Mouse (Mus musculus) embryonic facial prominence, embryonic 12.5 days (tissue): ENCODE data around the gene Ssc4d. TPM values are rescaled to one million over a fixed set of nuclear protein-coding genes. Genes with fewer than 3 reads are reported as not detected.

Source experiments
- ATAC-seq: fragments of 200-750 bp; cut with Nextera tagmentation; 2 replicates; pipeline ENCODE4 v1.8.0; 2017; ENCODE audit not compliant: insufficient number of reproducible peaks, insufficient read depth, low FRiP score, low TSS enrichment
- H3K27ac ChIP-seq: fragments of 300-500 bp; sonication (generic); 2 replicates; pipeline ENCODE4 v1.5.1; 2016; ENCODE audit warnings: mild to moderate bottlenecking
- H3K27me3 ChIP-seq: fragments of 300-500 bp; sonication (generic); 2 replicates; pipeline ENCODE4 v1.6.1; 2016; ENCODE audit warnings: mild to moderate bottlenecking, moderate library complexity
- H3K36me3 ChIP-seq: fragments of 300-500 bp; sonication (generic); 2 replicates; pipeline ENCODE4 v1.6.1; 2016; ENCODE audit warnings: mild to moderate bottlenecking
- H3K4me1 ChIP-seq: fragments of 300-500 bp; sonication (generic); 2 replicates; pipeline ENCODE4 v1.6.1; 2016
- H3K4me2 ChIP-seq: fragments of 300-500 bp; sonication (generic); replicated peaks from 2 replicates; pipeline ENCODE4 v1.6.1; 2016; ENCODE audit warnings: mild to moderate bottlenecking, moderate library complexity
- H3K4me3 ChIP-seq: fragments of 300-500 bp; sonication (generic); 2 replicates; pipeline ENCODE4 v1.5.1; 2016; ENCODE audit warnings: mild to moderate bottlenecking
- H3K9ac ChIP-seq: fragments of 300-500 bp; sonication (generic); 2 replicates; pipeline ENCODE4 v1.6.1; 2016; ENCODE audit warnings: mild to moderate bottlenecking, moderate library complexity
- H3K9me3 ChIP-seq: fragments of 300-500 bp; sonication (generic); 2 replicates; pipeline ENCODE4 v1.6.1; 2016; ENCODE audit warnings: mild to moderate bottlenecking, moderate library complexity
- WGBS: fragments of 180-500 bp; shearing (Covaris S2); methylation state at CpG from one replicate; pipeline ENCODE4 v1.1.7; 2016; 5-methylcytosine and 5-hydroxymethylcytosine counted together
- polyA plus RNA-seq: library from polyadenylated mRNA; unstranded; fragments of >200 nt; fragmentation: Nextera tagmentation; extraction: Ambion mirVana; gene quantifications from 2 replicates; pipeline ENCODE4 v1.2.1, GENCODE M21; 2016

Ssc4d gene
- polyA plus RNA-seq, 1 experiment from 2014 or later = 4.7 TPM

DNA sequence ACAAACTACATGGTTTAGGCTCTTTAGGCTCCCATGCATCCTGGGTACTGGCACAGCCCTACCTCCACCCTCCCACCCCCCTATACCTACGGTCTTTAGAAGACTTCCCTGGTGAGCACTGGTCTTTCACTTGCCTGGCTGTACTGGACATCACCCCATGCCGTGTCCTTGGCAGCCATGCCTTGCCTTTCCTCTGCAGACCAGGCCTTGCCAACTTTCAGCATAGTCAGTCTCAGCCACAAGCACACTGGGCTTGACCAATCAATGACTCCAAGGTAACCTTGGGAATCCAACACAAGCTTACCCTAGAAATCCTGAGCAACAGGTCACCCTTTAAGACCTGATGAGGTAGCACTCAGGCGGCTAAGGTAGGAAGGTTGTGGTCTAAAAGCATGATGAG, 57.7 kb downstream of the Ssc4d start:
- Histone ChIP-seq H3K27me3 (no peaks in the 10 kb centered on the region), H3K9me3 (no peaks in the 10 kb centered on the region), H3K4me2 (no peak overlapping the region), H3K4me1 (no peaks in the 10 kb centered on the region; the same call in 1 of the 2 replicates), H3K36me3 (peaks cover 77% of the 10 kb centered on the region), H3K4me3 (no peak overlapping the region), H3K27ac (no peak overlapping the region), H3K9ac (no peak overlapping the region)
- 95% methylated on average over 3 of the region's 3 CpGs for WGBS
- ATAC-seq = no peak

GRCm38 (mm10) chr5:135916051-135916565, 58.2 kb downstream of the Ssc4d start:
- Histone ChIP-seq H3K9ac (no peak overlapping the region), H3K27ac (no peak overlapping the region), H3K9me3 (no peaks in the 10 kb centered on the region), H3K36me3 (peaks cover 77% of the 10 kb centered on the region), H3K4me3 (no peak overlapping the region), H3K4me1 (no peaks in the 10 kb centered on the region; the same call in 1 of the 2 replicates), H3K27me3 (no peaks in the 10 kb centered on the region), H3K4me2 (no peak overlapping the region)
- WGBS = 88% methylated on average over 6 of the region's 6 CpGs
- no peak for ATAC-seq

GRCm38 (mm10) chr5:135914156-135914555, 60.2 kb downstream of the Ssc4d start:
- WGBS = 91% methylated on average over 6 of the region's 6 CpGs
- H3K4me3 ChIP-seq = no peak overlapping the region
- peaks cover 1% of the 10 kb centered on the region; the same call in 1 of the 2 replicates for H3K4me1 ChIP-seq
- no peak overlapping the region for H3K4me2 ChIP-seq
- no peaks in the 10 kb centered on the region for H3K27me3 ChIP-seq
- H3K9ac ChIP-seq = no peak overlapping the region
- H3K9me3 ChIP-seq = no peaks in the 10 kb centered on the region
- H3K36me3 ChIP-seq = peaks cover 78% of the 10 kb centered on the region
- H3K27ac ChIP-seq = no peak overlapping the region
- ATAC-seq = no peak

GRCm38 (mm10) chr5:135913201-135913600, 61.1 kb downstream of the Ssc4d start:
- Histone ChIP-seq H3K4me2 (no peak overlapping the region), H3K9ac (no peak overlapping the region), H3K4me1 (peaks cover 5% of the 10 kb centered on the region; the same call in 1 of the 2 replicates), H3K4me3 (no peak overlapping the region), H3K27me3 (no peaks in the 10 kb centered on the region), H3K27ac (no peak overlapping the region), H3K9me3 (no peaks in the 10 kb centered on the region), H3K36me3 (peaks cover 73% of the 10 kb centered on the region)
- no peak for ATAC-seq
- WGBS = 82% methylated on average over 5 of the region's 5 CpGs

DNA sequence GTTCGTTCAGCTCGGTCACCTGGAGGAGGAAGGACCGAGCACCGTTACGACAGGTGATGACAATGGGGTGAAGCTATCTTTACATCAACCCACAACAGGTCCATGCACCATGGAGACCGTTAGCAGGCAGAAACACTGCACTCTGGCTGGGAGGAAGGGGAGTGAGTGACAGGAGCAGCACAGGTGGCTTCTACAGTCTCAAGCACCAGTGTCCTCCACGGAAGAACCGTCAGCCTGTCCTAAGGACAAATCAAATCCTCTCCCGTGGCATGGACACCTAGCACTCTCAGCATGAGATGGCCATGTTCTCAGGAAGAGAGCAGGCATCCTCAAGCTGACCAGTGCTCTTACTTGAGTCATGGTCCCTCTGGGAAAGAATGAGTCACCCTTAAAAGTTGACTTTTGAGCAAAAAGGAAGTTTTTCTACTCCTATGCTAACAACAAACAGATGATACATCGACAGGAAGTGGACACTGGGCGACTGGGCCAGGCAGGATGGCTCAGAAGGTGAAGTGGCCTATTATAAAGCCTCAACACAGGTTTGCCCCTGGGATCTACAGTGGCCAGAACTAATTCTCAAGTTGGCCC, 62.6 kb downstream of the Ssc4d start:
- H3K9me3 ChIP-seq = no peaks in the 10 kb centered on the region
- no peak for ATAC-seq
- H3K4me2 ChIP-seq = no peak overlapping the region
- 91% methylated on average over 11 of the region's 11 CpGs for WGBS
- no peak overlapping the region for H3K27ac ChIP-seq
- no peak overlapping the region for H3K4me3 ChIP-seq
- H3K36me3 ChIP-seq = peaks cover 73% of the 10 kb centered on the region
- peaks cover 5% of the 10 kb centered on the region; the same call in 1 of the 2 replicates for H3K4me1 ChIP-seq
- no peaks in the 10 kb centered on the region for H3K27me3 ChIP-seq
- H3K9ac ChIP-seq = no peak overlapping the region

DNA sequence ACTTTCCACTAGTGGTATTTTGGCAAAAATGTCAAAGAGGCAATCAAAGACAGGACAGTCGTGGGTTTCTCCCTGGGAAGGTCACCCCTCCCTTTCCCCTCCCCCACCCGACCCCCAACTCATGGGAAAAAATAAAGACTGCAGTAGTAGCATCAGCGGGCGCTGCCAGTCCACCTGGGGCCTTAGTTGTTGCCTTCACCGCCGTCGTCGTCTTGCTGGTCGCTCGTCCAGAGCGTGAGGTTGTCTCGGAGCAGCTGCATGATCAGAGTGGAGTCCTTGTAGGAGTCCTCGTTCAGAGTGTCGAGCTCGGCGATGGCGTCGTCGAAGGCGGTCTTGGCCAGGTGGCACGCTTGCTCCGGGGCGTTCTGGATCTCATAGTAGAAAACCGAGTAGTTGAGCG, 63.5 kb downstream of the Ssc4d start:
- H3K9ac ChIP-seq = no peak overlapping the region
- H3K9me3 ChIP-seq = no peaks in the 10 kb centered on the region
- H3K36me3 ChIP-seq = peaks cover 67% of the 10 kb centered on the region
- H3K4me1 ChIP-seq = peaks cover 7% of the 10 kb centered on the region; the same call in 1 of the 2 replicates
- no peak overlapping the region for H3K27ac ChIP-seq
- H3K4me2 ChIP-seq = no peak overlapping the region
- 91% methylated on average over 25 of the region's 25 CpGs for WGBS
- no peak overlapping the region for H3K4me3 ChIP-seq
- ATAC-seq = no peak
- no peaks in the 10 kb centered on the region for H3K27me3 ChIP-seq

Other genes with a start within 250 kb of the Ssc4d start
- 50.4 and 53.1 TPM in 2 replicates for gene Tmem120a, start 230.1 kb downstream of the Ssc4d start, polyA plus RNA-seq
- 0.23 and 0.47 TPM in 2 replicates for gene Styxl1, start 196.1 kb downstream of the Ssc4d start, polyA plus RNA-seq
- gene Mdh2, start 196.1 kb downstream of the Ssc4d start, polyA plus RNA-seq = 487 and 498 TPM in 2 replicates
- 3.6 and 8.9 TPM in 2 replicates for gene Srrm3, start 167.6 kb downstream of the Ssc4d start, polyA plus RNA-seq
- 67.9 and 74.8 TPM in 2 replicates for gene Hspb1, start 86.6 kb downstream of the Ssc4d start, polyA plus RNA-seq
- 221 and 228 TPM in 2 replicates for gene Ywhag, start 39.9 kb downstream of the Ssc4d start, polyA plus RNA-seq
- 0.12 TPM in 1 of 2 replicates, not detected in the other for gene Zp3, start 5.6 kb upstream of the Ssc4d start, polyA plus RNA-seq
- gene Dtx2, start 20.3 kb upstream of the Ssc4d start, polyA plus RNA-seq = 33.8 and 38.9 TPM in 2 replicates
- gene Upk3b, start 64.0 kb upstream of the Ssc4d start, polyA plus RNA-seq = 0.18 and 0.91 TPM in 2 replicates
- gene Upk3bl, start 80.0 kb upstream of the Ssc4d start, polyA plus RNA-seq = 8.7 and 9.8 TPM in 2 replicates
- gene Rasa4, start 109.4 kb upstream of the Ssc4d start, polyA plus RNA-seq = 13.1 and 13.7 TPM in 2 replicates
- 230 and 234 TPM in 2 replicates for gene Polr2j, start 142.1 kb upstream of the Ssc4d start, polyA plus RNA-seq
- 49.1 and 50.0 TPM in 2 replicates for gene Lrwd1, start 161.5 kb upstream of the Ssc4d start, polyA plus RNA-seq
- 28.4 and 29.5 TPM in 2 replicates for gene Alkbh4, start 161.6 kb upstream of the Ssc4d start, polyA plus RNA-seq
- 12.6 and 13.1 TPM in 2 replicates for gene Orai2, start 196.2 kb upstream of the Ssc4d start, polyA plus RNA-seq
- gene Prkrip1, start 224.4 kb upstream of the Ssc4d start, polyA plus RNA-seq = 54.5 and 60.2 TPM in 2 replicates